Mouse (Mus musculus) embryonic fibroblast, embryonic 13.5 days (primary cell): Measurements from ENCODE around the gene Dhfr.

Experiments
- CTCF ChIP-seq: IDR thresholded peaks from 2 replicates; pipeline ENCODE4 v1.5.1; 2011; ENCODE audit warnings: mild to moderate bottlenecking, control low read depth, low read length, moderate library complexity, borderline replicate concordance; ENCODE audit not compliant: insufficient read depth
- POLR2A ChIP-seq: IDR thresholded peaks from 2 replicates; pipeline ENCODE4 v1.6.1; 2011; ENCODE audit warnings: low read depth, mild to moderate bottlenecking, control low read depth, low read length, moderate library complexity

- TF ChIP-seq CTCF (no peak), POLR2A (no peak)
Measured at GRCm38 (mm10) chr13:92339787-92340186, 14.7 kb upstream of the Dhfr start.
